Mouse (Mus musculus): ENCODE results near the gene 4833427G06Rik.
"Not testable (repeated sequence)": the region's sequence is repeated elsewhere in the genome, so short reads cannot be mapped to it uniquely, and the experiment has no call there.

The 4833427G06Rik gene

GRCm38 (mm10) chr9:51101756-51102425 lies at the start of gene 4833427G06Rik:
4833427G06Rik (minus strand) TSS chr9:51102078.
- DNase-seq (ENCODE audit: low read depth) = peak; percentile 23

GRCm38 (mm10) chr9:51147294-51147693 lies 45.4 kb upstream of the 4833427G06Rik start:
- no peak for DNase-seq (ENCODE audit: low read depth)

- DNase-seq (ENCODE audit: low read depth) = no peak
Measured at GRCm38 (mm10) chr9:51146496-51146895, 44.6 kb upstream of the 4833427G06Rik start.

GRCm38 (mm10) chr9:51144218-51144617 lies 42.3 kb upstream of the 4833427G06Rik start:
- no peak for DNase-seq (ENCODE audit: low read depth)

- no peak for DNase-seq (ENCODE audit: low read depth)
Measured at GRCm38 (mm10) chr9:51143437-51143836, 41.6 kb upstream of the 4833427G06Rik start.

- DNase-seq (ENCODE audit: low read depth) = no peak
Measured at GRCm38 (mm10) chr9:51140711-51141110, 38.8 kb upstream of the 4833427G06Rik start.

- DNase-seq (ENCODE audit: low read depth) = not testable (repeated sequence)
Measured at GRCm38 (mm10) chr9:51139401-51139800, 37.5 kb upstream of the 4833427G06Rik start.

- DNase-seq (ENCODE audit: low read depth) = no peak
Measured at GRCm38 (mm10) chr9:51138301-51138700, 36.4 kb upstream of the 4833427G06Rik start.

- no peak for DNase-seq (ENCODE audit: low read depth)
Measured at GRCm38 (mm10) chr9:51137836-51138235, 36.0 kb upstream of the 4833427G06Rik start.

- DNase-seq (ENCODE audit: low read depth) = no peak
Measured at GRCm38 (mm10) chr9:51137432-51137831, 35.6 kb upstream of the 4833427G06Rik start.

- peak; percentile 39 for DNase-seq (ENCODE audit: low read depth)
Measured at GRCm38 (mm10) chr9:51136985-51137384, 35.1 kb upstream of the 4833427G06Rik start.

- DNase-seq (ENCODE audit: low read depth) = no peak
Measured at GRCm38 (mm10) chr9:51114767-51115166, 12.9 kb upstream of the 4833427G06Rik start.

- DNase-seq (ENCODE audit: low read depth) = no peak
Measured at GRCm38 (mm10) chr9:51105751-51106150, 3.9 kb upstream of the 4833427G06Rik start.

- no peak for DNase-seq (ENCODE audit: low read depth)
Measured at GRCm38 (mm10) chr9:51103808-51104514, 2.1 kb upstream of the 4833427G06Rik start.

GRCm38 (mm10) chr9:51102963-51103807 lies 1.3 kb upstream of the 4833427G06Rik start:
- DNase-seq (ENCODE audit: low read depth) = peak; percentile 20

- no peak for DNase-seq (ENCODE audit: low read depth)
Measured at GRCm38 (mm10) chr9:51096306-51096705, 5.6 kb downstream of the 4833427G06Rik start.

GRCm38 (mm10) chr9:51093697-51094096 lies 8.2 kb downstream of the 4833427G06Rik start:
- no peak for DNase-seq (ENCODE audit: low read depth)

GRCm38 (mm10) chr9:51081614-51082013 lies 20.3 kb downstream of the 4833427G06Rik start:
- no peak for DNase-seq (ENCODE audit: low read depth)

GRCm38 (mm10) chr9:51076979-51077315 lies 24.9 kb downstream of the 4833427G06Rik start, which contains the start of gene Layn:
Layn (minus strand) TSS chr9:51077094.
- peak; percentile 9 for DNase-seq (ENCODE audit: low read depth)

GRCm38 (mm10) chr9:51076300-51076978 lies 25.4 kb downstream of the 4833427G06Rik start:
- DNase-seq (ENCODE audit: low read depth) = no peak

GRCm38 (mm10) chr9:51075780-51076179 lies 26.1 kb downstream of the 4833427G06Rik start:
- DNase-seq (ENCODE audit: low read depth) = no peak

GRCm38 (mm10) chr9:51070801-51071200 lies 31.1 kb downstream of the 4833427G06Rik start:
- no peak for DNase-seq (ENCODE audit: low read depth)
